Comparison of ENCODE assay signal across 9 mouse cellular contexts in the genomic region with DNA sequence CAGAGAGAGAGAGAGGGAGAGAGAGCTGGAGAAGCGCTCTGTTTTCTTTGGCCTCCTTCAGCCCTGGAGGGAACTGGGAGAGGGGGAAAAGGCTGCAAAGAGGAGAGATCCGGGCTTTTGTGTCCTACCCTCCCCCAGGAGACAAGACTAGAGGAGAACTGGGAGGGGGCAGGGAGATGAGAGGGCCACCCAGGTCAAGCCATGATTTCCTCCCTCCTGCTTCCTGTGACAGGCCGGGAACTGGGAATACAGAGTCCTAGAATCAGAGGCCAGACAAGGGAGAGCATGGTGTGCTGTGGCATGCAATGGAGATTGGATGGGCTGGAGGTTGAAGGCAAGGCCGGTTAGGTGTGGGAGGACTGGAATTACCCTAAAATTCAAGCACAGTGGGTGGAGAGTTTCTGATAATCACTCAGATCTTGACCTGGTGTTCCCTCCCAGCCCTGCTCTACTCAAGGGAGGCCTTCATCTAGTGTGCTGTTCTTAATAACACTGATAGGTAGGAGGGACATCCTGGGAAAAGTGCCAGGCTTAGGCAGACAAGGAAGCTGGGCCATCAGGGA. TPM values are rescaled to one million over a fixed set of nuclear protein-coding genes. Genes with fewer than 3 reads are reported as not detected.
DNase-seq lines count a peak whose midpoint lies in the region; ATAC-seq and TF ChIP-seq lines count a peak whose summit lies in the region.
"Had no signal": no experiment of that assay in that cellular context is flagged by ENCODE, and none has a peak within 500 bp of the region (broad histone marks: within the 10 kb centered on the region; RNA-seq: fewer than 3 reads in every experiment).

No protein-coding gene starts in this region.

- no peak overlapping the region for H3K4me2 ChIP-seq in hindbrain, embryonic 13.5 days
- H3K4me2 ChIP-seq in hindbrain, embryonic 12.5 days (replicated peaks): no peak overlapping the region
- no peak overlapping the region; the same call in 1 of the 2 replicates for H3K4me2 ChIP-seq in embryonic facial prominence, embryonic 12.5 days (replicated peaks)
- H3K4me2 ChIP-seq in intestine, postnatal 0 days (replicated peaks; ENCODE audit: low read depth): no peak overlapping the region
- H3K4me2 ChIP-seq in liver, embryonic 15.5 days: no peak overlapping the region
- H3K4me2 ChIP-seq: midbrain, embryonic 12.5 days had no signal

- DNase-seq in layer of hippocampus, adult 18-20 months (ENCODE audit: low spot score in 2 of 2): no peak
- DNase-seq in frontal cortex, adult 2 months (ENCODE audit: extremely low spot score in 1 of 2, low spot score in 1 of 2): no peak

- 52% methylated on average over 4 of the region's 4 CpGs for WGBS in hindbrain, embryonic 13.5 days
- 42% methylated on average over 4 of the region's 4 CpGs for WGBS in hindbrain, embryonic 12.5 days
- 20% methylated on average over 4 of the region's 4 CpGs for WGBS in embryonic facial prominence, embryonic 12.5 days
- 38% methylated on average over 4 of the region's 4 CpGs for WGBS in intestine, postnatal 0 days
- WGBS in liver, embryonic 15.5 days (ENCODE audit: insufficient replicate concordance): 36% methylated on average over 4 of the region's 4 CpGs

- ATAC-seq in hindbrain, embryonic 13.5 days (ENCODE audit: low FRiP score): no peak
- ATAC-seq in hindbrain, embryonic 12.5 days (ENCODE audit: low FRiP score): no peak
- ATAC-seq in embryonic facial prominence, embryonic 12.5 days (ENCODE audit: insufficient number of reproducible peaks, insufficient read depth, low FRiP score, low TSS enrichment): no peak
- 0 out of 2 replicates have a peak, but pooled peaks have one; percentile 41 for ATAC-seq in intestine, postnatal 0 days
- ATAC-seq in liver, embryonic 15.5 days (ENCODE audit: insufficient read depth): peak; percentile 54
- ATAC-seq in activated CD4-positive, CD25-positive, alpha-beta regulatory T cell, adult 4 months: no peak

- no peaks in the 10 kb centered on the region for H3K9me3 ChIP-seq in hindbrain, embryonic 13.5 days
- H3K9me3 ChIP-seq in hindbrain, embryonic 12.5 days (replicated peaks): no peaks in the 10 kb centered on the region
- no peaks in the 10 kb centered on the region for H3K9me3 ChIP-seq in embryonic facial prominence, embryonic 12.5 days
- no peaks in the 10 kb centered on the region for H3K9me3 ChIP-seq in intestine, postnatal 0 days (ENCODE audit: control insufficient read depth)
- no peaks in the 10 kb centered on the region for H3K9me3 ChIP-seq in liver, embryonic 15.5 days (replicated peaks)
- H3K9me3 ChIP-seq: midbrain, embryonic 12.5 days had no signal

- no peaks in the 10 kb centered on the region for H3K36me3 ChIP-seq in hindbrain, embryonic 13.5 days
- H3K36me3 ChIP-seq in hindbrain, embryonic 12.5 days: no peaks in the 10 kb centered on the region
- no peaks in the 10 kb centered on the region for H3K36me3 ChIP-seq in embryonic facial prominence, embryonic 12.5 days
- no peaks in the 10 kb centered on the region for H3K36me3 ChIP-seq in intestine, postnatal 0 days (ENCODE audit: control insufficient read depth, insufficient read depth)
- H3K36me3 ChIP-seq in liver, embryonic 15.5 days (replicated peaks): no peaks in the 10 kb centered on the region
- H3K36me3 ChIP-seq: midbrain, embryonic 12.5 days had no signal

- H3K9ac ChIP-seq in hindbrain, embryonic 13.5 days: no peak overlapping the region
- no peak overlapping the region for H3K9ac ChIP-seq in hindbrain, embryonic 12.5 days
- no peak overlapping the region for H3K9ac ChIP-seq in embryonic facial prominence, embryonic 12.5 days
- peak overlapping the region; percentile 22; the same call in 1 of the 2 replicates for H3K9ac ChIP-seq in intestine, postnatal 0 days (ENCODE audit: low read depth, low read length)
- no peak overlapping the region for H3K9ac ChIP-seq in liver, embryonic 15.5 days
- H3K9ac ChIP-seq: midbrain, embryonic 12.5 days had no signal

- peaks cover 20% of the 10 kb centered on the region; the same call in 1 of the 2 replicates for H3K27me3 ChIP-seq in hindbrain, embryonic 13.5 days
- H3K27me3 ChIP-seq in hindbrain, embryonic 12.5 days: no peaks in the 10 kb centered on the region
- H3K27me3 ChIP-seq in embryonic facial prominence, embryonic 12.5 days: no peaks in the 10 kb centered on the region
- no peaks in the 10 kb centered on the region for H3K27me3 ChIP-seq in intestine, postnatal 0 days (replicated peaks; ENCODE audit: control insufficient read depth, insufficient read depth, low read length)
- no peaks in the 10 kb centered on the region for H3K27me3 ChIP-seq in liver, embryonic 15.5 days

- H3K4me1 ChIP-seq in hindbrain, embryonic 13.5 days (replicated peaks): peaks cover 36% of the 10 kb centered on the region
- peaks cover 32% of the 10 kb centered on the region for H3K4me1 ChIP-seq in hindbrain, embryonic 12.5 days
- H3K4me1 ChIP-seq in embryonic facial prominence, embryonic 12.5 days: peaks cover 59% of the 10 kb centered on the region
- peaks cover 3% of the 10 kb centered on the region; the same call in 1 of the 2 replicates for H3K4me1 ChIP-seq in intestine, postnatal 0 days (replicated peaks; ENCODE audit: control insufficient read depth, insufficient read depth, low read length)
- H3K4me1 ChIP-seq in liver, embryonic 15.5 days (replicated peaks): no peaks in the 10 kb centered on the region

- 0 out of 2 replicates have a peak overlapping the region, but pooled peaks have one; percentile 5 for H3K27ac ChIP-seq in hindbrain, embryonic 13.5 days
- no peak overlapping the region for H3K27ac ChIP-seq in hindbrain, embryonic 12.5 days
- peak overlapping the region; percentile 77 for H3K27ac ChIP-seq in embryonic facial prominence, embryonic 12.5 days
- no peak overlapping the region for H3K27ac ChIP-seq in intestine, postnatal 0 days (ENCODE audit: low read depth, low read length)
- H3K27ac ChIP-seq in liver, embryonic 15.5 days (replicated peaks): no peak overlapping the region
- H3K27ac ChIP-seq: midbrain, embryonic 12.5 days had no signal

- TF ChIP-seq CTCF in intestine, postnatal 0 days (IDR thresholded peaks at IDR 0.05; ENCODE audit: low read depth): no peak

- no peak overlapping the region for H3K4me3 ChIP-seq in hindbrain, embryonic 13.5 days
- H3K4me3 ChIP-seq in hindbrain, embryonic 12.5 days: no peak overlapping the region
- H3K4me3 ChIP-seq in embryonic facial prominence, embryonic 12.5 days: no peak overlapping the region
- no peak overlapping the region for H3K4me3 ChIP-seq in intestine, postnatal 0 days (ENCODE audit: low read depth, low read length)
- H3K4me3 ChIP-seq in liver, embryonic 15.5 days (replicated peaks): no peak overlapping the region
- H3K4me3 ChIP-seq: midbrain, embryonic 12.5 days had no signal

RNA-seq across cellular contexts. Expression of gene Pkdcc, which starts 17.6 kb away (rescaled TPM):
- 4.4 and 5.7 TPM in 2 replicates for polyA plus RNA-seq in hindbrain, embryonic 13.5 days (2015; fragmentation: Nextera tagmentation; extraction: Ambion mirVana)
- polyA plus RNA-seq in hindbrain, embryonic 12.5 days (2016; fragmentation: Nextera tagmentation; extraction: Ambion mirVana): 14.6 and 17.9 TPM in 2 replicates
- 27.3 and 32.6 TPM in 2 replicates for polyA plus RNA-seq in embryonic facial prominence, embryonic 12.5 days (2016; fragmentation: Nextera tagmentation; extraction: Ambion mirVana)
- polyA plus RNA-seq in intestine, postnatal 0 days (2015; fragmentation: Nextera tagmentation; extraction: Ambion mirVana): 15.8 and 17.5 TPM in 2 replicates
- polyA plus RNA-seq in liver, embryonic 15.5 days (2015; fragmentation: Nextera tagmentation; extraction: Ambion mirVana): 2.8 and 4.1 TPM in 2 replicates
- 10 to 100 TPM; 15.6 to 18.3 TPM for total RNA-seq in layer of hippocampus, adult 18-20 months (2021)
- under 1 TPM in 1 of 2 experiments, not detected in 1; 0.22 TPM for polyA plus RNA-seq in activated CD4-positive, CD25-positive, alpha-beta regulatory T cell, adult 4 months (2017; shearing (Covaris generic))
- 15.8 and 17.4 TPM in 2 replicates for polyA plus RNA-seq in frontal cortex, adult 2 months (2012; rRNA removed)

Comparison
In these comparisons a context has a peak if more than half of its experiments do, and no peak if none do; other contexts are left out.
1. H3K27ac ChIP-seq: peak in hindbrain, embryonic 13.5 days (single experiment) and embryonic facial prominence, embryonic 12.5 days (single experiment); none in hindbrain, embryonic 12.5 days (single experiment), intestine, postnatal 0 days (single experiment) and liver, embryonic 15.5 days (single experiment).
2. ATAC-seq: peak in intestine, postnatal 0 days (single experiment) and liver, embryonic 15.5 days (single experiment); none in hindbrain, embryonic 13.5 days (single experiment), hindbrain, embryonic 12.5 days (single experiment), embryonic facial prominence, embryonic 12.5 days (single experiment) and activated CD4-positive, CD25-positive, alpha-beta regulatory T cell, adult 4 months (single experiment).